Mouse (Mus musculus) MEL (cell line): ENCODE results near the gene Il10ra. TPM values are rescaled to one million over a fixed set of nuclear protein-coding genes. Genes with fewer than 3 reads are reported as not detected.

Source experiments
- DNase-seq: peaks from one replicate; pipeline ENCODE4 v3.0.0; 2011; ENCODE audit warnings: low read depth, low spot score
- H3K27ac ChIP-seq: 2 replicates; pipeline ENCODE4 v1.5.1; 2012; ENCODE audit warnings: low read depth, mild to moderate bottlenecking, control low read depth, low read length, moderate library complexity; ENCODE audit not compliant: control insufficient read depth
- H3K27me3 ChIP-seq, 2 experiments: fragments of 150-350 bp in 1 of 2; sonication (generic) in 1 of 2; 2 replicates each; pipeline ENCODE4 v1.6.1; 2012; ENCODE audit warnings: low read length in 2 of 2, mild to moderate bottlenecking in 2 of 2, improper control_type of control experiment in 1 of 2, moderate library complexity in 1 of 2; ENCODE audit not compliant: insufficient read depth in 2 of 2, control insufficient read depth in 1 of 2
- H3K36me3 ChIP-seq, 2 experiments: 2 replicates each; pipeline ENCODE4 v1.6.1; 2012 to 2014; ENCODE audit warnings: low read length in 2 of 2, improper control_type of control experiment in 1 of 2, inconsistent platforms in 1 of 2, mild to moderate bottlenecking in 1 of 2; ENCODE audit not compliant: insufficient read depth in 2 of 2, control insufficient read depth in 1 of 2
- H3K4me1 ChIP-seq, 2 experiments: fragments of 150-350 bp in 1 of 2; sonication (generic) in 1 of 2; 2 replicates each; pipeline ENCODE4 v1.6.1; 2012; ENCODE audit warnings: low read length in 2 of 2, improper control_type of control experiment in 1 of 2, mild to moderate bottlenecking in 1 of 2; ENCODE audit not compliant: insufficient read depth in 2 of 2, control insufficient read depth in 1 of 2
- H3K4me3 ChIP-seq, 2 experiments: fragments of 150-350 bp in 1 of 2; sonication (generic) in 1 of 2; 2 replicates each; pipeline ENCODE4 v1.5.1; 2012; ENCODE audit warnings: low read depth in 2 of 2, low read length in 2 of 2, mild to moderate bottlenecking in 2 of 2, moderate library complexity in 2 of 2, control low read depth in 1 of 2, improper control_type of control experiment in 1 of 2; ENCODE audit not compliant: control insufficient read depth in 1 of 2, insufficient read depth in 1 of 2
- H3K79me2 ChIP-seq: 2 replicates; pipeline ENCODE4 v1.6.1; 2012; ENCODE audit warnings: mild to moderate bottlenecking, low read length, moderate library complexity; ENCODE audit not compliant: control insufficient read depth, poor library complexity, insufficient read depth
- H3K9ac ChIP-seq: 2 replicates; pipeline ENCODE4 v1.6.1; 2012; ENCODE audit warnings: low read depth, mild to moderate bottlenecking, control low read depth, low read length, moderate library complexity; ENCODE audit not compliant: control insufficient read depth, poor library complexity, severe bottlenecking
- H3K9me3 ChIP-seq: fragments of 150-350 bp; sonication (generic); replicated peaks from 2 replicates; pipeline ENCODE4 v1.6.1; 2012; ENCODE audit warnings: mild to moderate bottlenecking, low read length, improper control_type of control experiment, moderate library complexity; ENCODE audit not compliant: insufficient read depth
- BHLHE40 ChIP-seq: IDR thresholded peaks from 2 replicates; pipeline ENCODE4 v1.6.1; 2012; ENCODE audit warnings: low read depth, mild to moderate bottlenecking, inconsistent platforms, low read length, improper control_type of control experiment, borderline replicate concordance
- CHD1 ChIP-seq: IDR thresholded peaks from 2 replicates; pipeline ENCODE4 v1.6.1; 2012; ENCODE audit warnings: low read depth, mild to moderate bottlenecking, inconsistent platforms, low read length, improper control_type of control experiment
- CHD2 ChIP-seq: IDR thresholded peaks from 2 replicates; pipeline ENCODE4 v1.6.1; 2011; ENCODE audit warnings: low read length, improper control_type of control experiment
- CTCF ChIP-seq, 3 experiments: IDR thresholded peaks in 2 of 3; conservative IDR thresholded peaks in 1 of 3; 2 replicates each; pipeline ENCODE4 v1.5.1; 2011 to 2012; ENCODE audit warnings: low read length in 3 of 3, low read depth in 2 of 3, mild to moderate bottlenecking in 2 of 3, improper control_type of control experiment in 1 of 3, inconsistent platforms in 1 of 3, mixed read lengths in 1 of 3, moderate library complexity in 1 of 3; ENCODE audit not compliant: control insufficient read depth in 1 of 3, insufficient read depth in 1 of 3, poor library complexity in 1 of 3, severe bottlenecking in 1 of 3
- ELF1 ChIP-seq: IDR thresholded peaks from 2 replicates; pipeline ENCODE4 v1.6.1; 2014; ENCODE audit warnings: low read depth, mild to moderate bottlenecking, inconsistent platforms, low read length, improper control_type of control experiment, moderate library complexity
- EP300 ChIP-seq, 2 experiments: IDR thresholded peaks; 2 replicates each; pipeline ENCODE4 v1.6.1; 2011; ENCODE audit warnings: improper control_type of control experiment in 2 of 2, low read length in 2 of 2, low read depth in 1 of 2, mild to moderate bottlenecking in 1 of 2
- GATA1 ChIP-seq: IDR thresholded peaks from 2 replicates; pipeline ENCODE4 v1.6.1; 2011; ENCODE audit warnings: low read depth, low read length, improper control_type of control experiment
- HCFC1 ChIP-seq: IDR thresholded peaks from 2 replicates; pipeline ENCODE4 v1.6.1; 2012; ENCODE audit warnings: low read depth, mild to moderate bottlenecking, inconsistent platforms, low read length, improper control_type of control experiment, moderate library complexity
- JUND ChIP-seq: IDR thresholded peaks from 2 replicates; pipeline ENCODE4 v1.6.1; 2011; ENCODE audit warnings: low read depth, mild to moderate bottlenecking, improper control_type of control experiment, low read length
- KAT2A ChIP-seq: conservative IDR thresholded peaks from 2 replicates; pipeline ENCODE4 v1.6.1; 2012; ENCODE audit warnings: low read depth, low read length, improper control_type of control experiment, inconsistent platforms
- MAX ChIP-seq: IDR thresholded peaks from 2 replicates; pipeline ENCODE4 v1.6.1; 2011; ENCODE audit warnings: low read length, improper control_type of control experiment
- MAZ ChIP-seq: IDR thresholded peaks from 2 replicates; pipeline ENCODE4 v1.6.1; 2012; ENCODE audit warnings: low read depth, mild to moderate bottlenecking, inconsistent platforms, low read length, improper control_type of control experiment
- MEF2A ChIP-seq: IDR thresholded peaks from 2 replicates; pipeline ENCODE4 v1.6.1; 2014; ENCODE audit warnings: low read depth, mild to moderate bottlenecking, inconsistent platforms, low read length, improper control_type of control experiment; ENCODE audit not compliant: poor library complexity, insufficient replicate concordance, severe bottlenecking; ENCODE audit errors: extremely low read depth
- MYB ChIP-seq: IDR thresholded peaks from 2 replicates; pipeline ENCODE4 v1.6.1; 2011; ENCODE audit warnings: mild to moderate bottlenecking, low read depth, low read length, improper control_type of control experiment
- MYC ChIP-seq: IDR thresholded peaks from 2 replicates; pipeline ENCODE4 v1.6.1; 2011; ENCODE audit warnings: low read depth, mild to moderate bottlenecking, low read length, improper control_type of control experiment, moderate library complexity
- NELFE ChIP-seq: IDR thresholded peaks from 2 replicates; pipeline ENCODE4 v1.6.1; 2011; ENCODE audit warnings: low read depth, low read length, improper control_type of control experiment
- NRF1 ChIP-seq: IDR thresholded peaks from 2 replicates; pipeline ENCODE4 v1.6.1; 2014; ENCODE audit warnings: low read depth, mild to moderate bottlenecking, inconsistent platforms, low read length, improper control_type of control experiment, moderate library complexity; ENCODE audit not compliant: poor library complexity, insufficient read depth, severe bottlenecking
- POLR2A ChIP-seq, 2 experiments: IDR thresholded peaks; 2 replicates each; pipeline ENCODE4 v1.6.1; 2011 to 2012; ENCODE audit warnings: low read length in 2 of 2, mild to moderate bottlenecking in 2 of 2, control low read depth in 1 of 2, improper control_type of control experiment in 1 of 2, low read depth in 1 of 2, moderate library complexity in 1 of 2; ENCODE audit not compliant: control insufficient read depth in 1 of 2, insufficient read depth in 1 of 2, poor library complexity in 1 of 2
- POLR2AphosphoS2 ChIP-seq: IDR thresholded peaks from 2 replicates; pipeline ENCODE4 v1.6.1; 2011; ENCODE audit warnings: low read length, improper control_type of control experiment
- POLR2AphosphoS5 ChIP-seq: IDR thresholded peaks from 2 replicates; pipeline ENCODE4 v1.6.1; 2012; ENCODE audit warnings: low read depth, borderline replicate concordance, mild to moderate bottlenecking, inconsistent platforms, low read length, moderate library complexity, mixed read lengths
- RCOR1 ChIP-seq: IDR thresholded peaks from 2 replicates; pipeline ENCODE4 v1.6.1; 2012; ENCODE audit warnings: low read depth, mild to moderate bottlenecking, inconsistent platforms, low read length, improper control_type of control experiment
- SIN3A ChIP-seq: IDR thresholded peaks from 2 replicates; pipeline ENCODE4 v1.6.1; 2012; ENCODE audit warnings: low read length, improper control_type of control experiment, inconsistent platforms
- SMC3 ChIP-seq: IDR thresholded peaks from 2 replicates; pipeline ENCODE4 v1.6.1; 2011; ENCODE audit warnings: low read depth, low read length, improper control_type of control experiment
- TAL1 ChIP-seq: IDR thresholded peaks from 2 replicates; pipeline ENCODE4 v1.6.1; 2012; ENCODE audit warnings: mild to moderate bottlenecking, inconsistent platforms, low read length, moderate library complexity, mixed read lengths
- TBP ChIP-seq: IDR thresholded peaks from 2 replicates; pipeline ENCODE4 v1.8.0; 2011; ENCODE audit warnings: low read depth, low read length, improper control_type of control experiment
- TCF12 ChIP-seq: IDR thresholded peaks from 2 replicates; pipeline ENCODE4 v1.6.1; 2014; ENCODE audit warnings: low read depth, mild to moderate bottlenecking, inconsistent platforms, low read length, improper control_type of control experiment, moderate library complexity
- USF1 ChIP-seq: IDR thresholded peaks from 2 replicates; pipeline ENCODE4 v1.6.1; 2014; ENCODE audit warnings: low read depth, mild to moderate bottlenecking, inconsistent platforms, low read length, improper control_type of control experiment, moderate library complexity
- USF2 ChIP-seq, 2 experiments: IDR thresholded peaks; 2 replicates each; pipeline ENCODE4 v1.6.1; 2011 to 2012; ENCODE audit warnings: improper control_type of control experiment in 2 of 2, low read length in 2 of 2, borderline replicate concordance in 1 of 2, inconsistent platforms in 1 of 2, low read depth in 1 of 2, mild to moderate bottlenecking in 1 of 2; ENCODE audit not compliant: insufficient read depth in 1 of 2
- ZC3H11A ChIP-seq: IDR thresholded peaks from 2 replicates; pipeline ENCODE4 v1.6.1; 2012; ENCODE audit warnings: low read depth, mild to moderate bottlenecking, inconsistent platforms, low read length, improper control_type of control experiment
- ZMIZ1 ChIP-seq: IDR thresholded peaks from 2 replicates; pipeline ENCODE4 v1.6.1; 2012; ENCODE audit warnings: low read depth, mild to moderate bottlenecking, inconsistent platforms, low read length, improper control_type of control experiment, moderate library complexity
- ZNF384 ChIP-seq: IDR thresholded peaks from 2 replicates; pipeline ENCODE4 v1.6.1; 2012; ENCODE audit warnings: low read depth, mild to moderate bottlenecking, inconsistent platforms, low read length, improper control_type of control experiment
- polyA plus RNA-seq, 2 experiments: library from polyadenylated mRNA; stranded (reverse) in 1 of 2; unstranded in 1 of 2; fragments of >175 nt in 1 of 2; fragments of >200 nt in 1 of 2; gene quantifications; 2 replicates each; pipeline versions ENCODE4 v1.2.1 to v1.2.4; 2012; ENCODE audit warnings: low replicate concordance in 2 of 2, low read depth in 1 of 2; ENCODE audit not compliant: insufficient read length in 2 of 2, insufficient read depth in 1 of 2, missing spikeins in 1 of 2
- total RNA-seq: library from RNA; depleted of rRNA; stranded (reverse); fragments of 300-350 nt; gene quantifications from 2 replicates; pipeline ENCODE4 v1.2.3, GENCODE M21; 2012

Il10ra gene
- total and polyA plus RNA-seq, 3 experiments = not detected

GRCm38 (mm10) chr9:45251990-45252389 is 17.0 kb downstream of the Il10ra start:
- Histone ChIP-seq H3K36me3 (peaks cover 0 to 12% of the 10 kb centered on the region in 2 experiments; a peak in 2 of 4 replicates), H3K9ac (no peak overlapping the region), H3K4me1 (peaks cover 7 to 13% of the 10 kb centered on the region in 2 experiments), H3K9me3 (no peaks in the 10 kb centered on the region), H3K27me3 (peaks cover 1 to 7% of the 10 kb centered on the region in 2 experiments), H3K27ac (no peak overlapping the region), H3K4me3 (no peak overlapping the region), H3K79me2 (no peaks in the 10 kb centered on the region)
- DNase-seq = no peak
- TF ChIP-seq MEF2A = no peak
- TF ChIP-seq MYC = no peak
- TF ChIP-seq BHLHE40 = no peak
- no peak for TF ChIP-seq MYB
- TF ChIP-seq USF1 = no peak
- TF ChIP-seq JUND = no peak
- TF ChIP-seq SIN3A = no peak

DNA sequence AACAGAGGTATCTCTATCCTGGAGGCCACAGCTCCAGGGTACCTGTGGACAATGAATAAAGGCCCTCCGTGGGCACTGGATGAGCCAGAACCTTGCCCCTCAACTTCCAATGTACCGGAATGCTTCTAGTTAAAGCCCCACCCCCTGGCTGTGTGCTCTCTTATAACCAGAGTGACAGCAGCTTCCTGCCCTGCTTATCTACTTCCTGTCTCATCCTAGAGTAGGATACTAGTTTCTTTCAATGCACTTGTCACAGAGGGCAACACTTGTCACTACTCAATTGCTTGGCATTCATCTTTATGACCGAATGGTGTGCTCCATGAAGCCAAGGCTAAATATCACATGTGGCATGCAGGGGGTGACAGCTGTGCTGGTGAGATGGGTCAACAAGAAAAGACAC is 17.7 kb downstream of the Il10ra start:
- H3K4me3 ChIP-seq = no peak overlapping the region
- TF ChIP-seq SIN3A (no peak), HCFC1 (peak; percentile 25; the same call in 1 of the 2 replicates), ZMIZ1 (no peak), POLR2AphosphoS2 (no peak), GATA1 (peak; percentile 56), TCF12 (no peak), NELFE (no peak), MAX (no peak), USF1 (no peak), ZC3H11A (no peak), ELF1 (peak; percentile 52), KAT2A (no peak), CHD1 (no peak), POLR2A (IDR thresholded peaks at IDR 0.05; ENCODE audit: control insufficient read depth in 1 of 2, insufficient read depth in 1 of 2, low read depth in 1 of 2, low read length in 2 of 2, poor library complexity in 1 of 2) (no peak), TBP (no peak), ZNF384 (no peak), RCOR1 (no peak), MYC (no peak), NRF1 (no peak), TAL1 (peak; percentile 16; the same call in 1 of the 2 replicates), POLR2AphosphoS5 (no peak), CTCF (IDR thresholded peaks at IDR 0.05 in 2 of 3, conservative IDR thresholded peaks at IDR 0.05 in 1 of 3; ENCODE audit: control insufficient read depth in 1 of 3, insufficient read depth in 1 of 3, low read depth in 2 of 3, low read length in 3 of 3, poor library complexity in 1 of 3, severe bottlenecking in 1 of 3) (no peak), CHD2 (no peak), BHLHE40 (no peak), SMC3 (no peak), MAZ (no peak), USF2 (IDR thresholded peaks at IDR 0.05; ENCODE audit: borderline replicate concordance in 1 of 2, insufficient read depth in 1 of 2, low read depth in 1 of 2, low read length in 2 of 2) (no peak), EP300 (IDR thresholded peaks at IDR 0.05; ENCODE audit: low read depth in 1 of 2, low read length in 2 of 2) (no peak; a peak in 1 of 4 replicates)
- peaks cover 0 to 7% of the 10 kb centered on the region in 2 experiments for H3K27me3 ChIP-seq
- peak overlapping the region; percentile 24; the same call in 1 of the 2 replicates for H3K27ac ChIP-seq
- no peaks in the 10 kb centered on the region for H3K79me2 ChIP-seq
- peaks cover 0 to 12% of the 10 kb centered on the region in 2 experiments; a peak in 2 of 4 replicates for H3K36me3 ChIP-seq
- no peaks in the 10 kb centered on the region for H3K9me3 ChIP-seq
- no peak overlapping the region for H3K9ac ChIP-seq
- peaks cover 7 to 13% of the 10 kb centered on the region in 2 experiments for H3K4me1 ChIP-seq
- peak; percentile 64 for DNase-seq
